Mouse (Mus musculus): ENCODE results near the gene Tmem245. TPM values are rescaled to one million over a fixed set of nuclear protein-coding genes. Genes with fewer than 3 reads are reported as not detected.

Tmem245 gene
- polyA plus RNA-seq (2012; rRNA removed; ENCODE audit: low replicate concordance), result 13.4 and 21.6 TPM in 2 replicates

GRCm38 (mm10) chr4:56946641-56947640 lies at the start of gene Tmem245:
Gene Tmem245 (minus strand): TSS chr4:56947437.

GRCm38 (mm10) chr4:56990215-56990584 lies 43.0 kb upstream of the Tmem245 start, which contains the start of gene Frrs1l:
Gene Frrs1l (minus strand): TSS chr4:56990391.

GRCm38 (mm10) chr4:56865003-56865511 lies 82.2 kb downstream of the Tmem245 start, which contains the start of gene Ctnnal1:
Gene Ctnnal1 (minus strand): TSS chr4:56865188.

Other genes starting within 250 kb of the Tmem245 start
- not detected in 2 replicates for gene Gm26657, start 207.4 kb downstream of the Tmem245 start, polyA plus RNA-seq (2012; rRNA removed; ENCODE audit: low replicate concordance)
- 0.10 and 0.26 TPM in 2 replicates for gene Actl7b, start 206.0 kb downstream of the Tmem245 start, polyA plus RNA-seq (2012; rRNA removed; ENCODE audit: low replicate concordance)
- not detected in 2 replicates for gene Actl7a, start 204.0 kb downstream of the Tmem245 start, polyA plus RNA-seq (2012; rRNA removed; ENCODE audit: low replicate concordance)
- 10.9 and 19.0 TPM in 2 replicates for gene Elp1, start 145.1 kb downstream of the Tmem245 start, polyA plus RNA-seq (2012; rRNA removed; ENCODE audit: low replicate concordance)
- gene Fam206a, start 145.1 kb downstream of the Tmem245 start, polyA plus RNA-seq (2012; rRNA removed; ENCODE audit: low replicate concordance), result 2.7 and 3.8 TPM in 2 replicates
- 6.8 and 8.2 TPM in 2 replicates for gene Ctnnal1, start 82.2 kb downstream of the Tmem245 start, polyA plus RNA-seq (2012; rRNA removed; ENCODE audit: low replicate concordance)
- not detected in 2 replicates for gene Frrs1l, start 43.0 kb upstream of the Tmem245 start, polyA plus RNA-seq (2012; rRNA removed; ENCODE audit: low replicate concordance)
- gene Epb41l4b, start 196.0 kb upstream of the Tmem245 start, polyA plus RNA-seq (2012; rRNA removed; ENCODE audit: low replicate concordance), result 9.0 and 13.5 TPM in 2 replicates

All from mammary gland, adult 2 months (tissue).